In genomic region chr3:146620555-146621249, GRCm38 (mm10) we compare ENCODE assay signal across 9 mouse cellular contexts. TPM values are rescaled to one million over a fixed set of nuclear protein-coding genes. Genes with fewer than 3 reads are reported as not detected.
DNase-seq lines count a peak whose midpoint lies in the region; ATAC-seq lines count a peak whose summit lies in the region.
"Had no signal": no experiment of that assay in that cellular context is flagged by ENCODE, and none has a peak within 500 bp of the region (broad histone marks: within the 10 kb centered on the region; RNA-seq: fewer than 3 reads in every experiment).

No protein-coding gene starts in this region.

- H3K4me3 ChIP-seq in midbrain, embryonic 14.5 days (replicated peaks; ENCODE audit: low read depth, low read length) = no peak overlapping the region
- no peak overlapping the region for H3K4me3 ChIP-seq in midbrain, embryonic 10.5 days
- H3K4me3 ChIP-seq in liver, embryonic 12.5 days = no peak overlapping the region
- H3K4me3 ChIP-seq in midbrain, embryonic 13.5 days (replicated peaks) = no peak overlapping the region

- H3K4me1 ChIP-seq in midbrain, embryonic 14.5 days (ENCODE audit: control insufficient read depth, insufficient read depth, low read length) = no peaks in the 10 kb centered on the region
- no peaks in the 10 kb centered on the region for H3K4me1 ChIP-seq in midbrain, embryonic 10.5 days
- H3K4me1 ChIP-seq in liver, embryonic 12.5 days = peaks cover 13% of the 10 kb centered on the region
- no peaks in the 10 kb centered on the region for H3K4me1 ChIP-seq in midbrain, embryonic 13.5 days (replicated peaks)

- no peak for ATAC-seq in midbrain, embryonic 14.5 days (ENCODE audit: low FRiP score, low TSS enrichment)
- ATAC-seq in megakaryocyte progenitor cell, adult 5-6 weeks (replicated peaks; ENCODE audit: poor library complexity) = peak; percentile 17; the same call in 1 of the 2 replicates
- no peak for ATAC-seq in liver, embryonic 12.5 days
- ATAC-seq in midbrain, embryonic 13.5 days = no peak

- DNase-seq in midbrain, embryonic 14.5 days = peak; percentile 20
- no peak for DNase-seq in midbrain, embryonic 10.5 days (ENCODE audit: low spot score)
- DNase-seq in cerebellum, adult 11-12 months = peak; percentile 85
- peak; percentile 38 to 42 for DNase-seq in heart, postnatal 10 days
- no peak for DNase-seq in urinary bladder, postnatal 36 days (ENCODE audit: low spot score in 2 of 2)

- H3K27me3 ChIP-seq in midbrain, embryonic 14.5 days (ENCODE audit: control insufficient read depth, insufficient read depth, low read length) = no peaks in the 10 kb centered on the region
- no peaks in the 10 kb centered on the region for H3K27me3 ChIP-seq in midbrain, embryonic 10.5 days (ENCODE audit: low read depth, poor library complexity, severe bottlenecking)
- 0 out of 2 replicates have a peak, but pooled peaks cover 4% of the 10 kb centered on the region for H3K27me3 ChIP-seq in liver, embryonic 12.5 days (replicated peaks)
- H3K27me3 ChIP-seq in midbrain, embryonic 13.5 days = no peaks in the 10 kb centered on the region

- no peak overlapping the region for H3K4me2 ChIP-seq in midbrain, embryonic 14.5 days (ENCODE audit: low read length)
- H3K4me2 ChIP-seq in liver, embryonic 12.5 days = no peak overlapping the region
- H3K4me2 ChIP-seq in midbrain, embryonic 13.5 days (replicated peaks) = no peak overlapping the region

- 87% methylated on average over 14 of the region's 14 CpGs for WGBS in midbrain, embryonic 14.5 days
- 91% methylated on average over 14 of the region's 14 CpGs for WGBS in midbrain, embryonic 10.5 days
- WGBS in liver, embryonic 12.5 days (ENCODE audit: insufficient replicate concordance) = 73% methylated on average over 14 of the region's 14 CpGs
- 87% methylated on average over 14 of the region's 14 CpGs for WGBS in midbrain, embryonic 13.5 days

- H3K9me3 ChIP-seq in midbrain, embryonic 14.5 days (ENCODE audit: control insufficient read depth, low read length) = no peaks in the 10 kb centered on the region
- no peaks in the 10 kb centered on the region for H3K9me3 ChIP-seq in midbrain, embryonic 10.5 days (replicated peaks)
- H3K9me3 ChIP-seq in liver, embryonic 12.5 days (replicated peaks) = no peaks in the 10 kb centered on the region
- no peaks in the 10 kb centered on the region for H3K9me3 ChIP-seq in midbrain, embryonic 13.5 days

- intact Hi-C loops in heart, postnatal 10 days (cut with DNase I) = no loop called here

- H3K36me3 ChIP-seq in midbrain, embryonic 14.5 days (ENCODE audit: control insufficient read depth, insufficient read depth, low read length) = no peaks in the 10 kb centered on the region
- no peaks in the 10 kb centered on the region for H3K36me3 ChIP-seq in midbrain, embryonic 10.5 days
- H3K36me3 ChIP-seq in liver, embryonic 12.5 days = no peaks in the 10 kb centered on the region
- H3K36me3 ChIP-seq in midbrain, embryonic 13.5 days = no peaks in the 10 kb centered on the region

- no peak overlapping the region for H3K9ac ChIP-seq in midbrain, embryonic 14.5 days (replicated peaks; ENCODE audit: low read length)
- H3K9ac ChIP-seq in liver, embryonic 12.5 days = no peak overlapping the region
- H3K9ac ChIP-seq in midbrain, embryonic 13.5 days (replicated peaks) = no peak overlapping the region

- no peak overlapping the region for H3K27ac ChIP-seq in midbrain, embryonic 14.5 days (replicated peaks; ENCODE audit: low read depth, low read length)
- H3K27ac ChIP-seq in midbrain, embryonic 10.5 days (replicated peaks) = no peak overlapping the region
- no peak overlapping the region for H3K27ac ChIP-seq in liver, embryonic 12.5 days
- no peak overlapping the region for H3K27ac ChIP-seq in midbrain, embryonic 13.5 days

RNA-seq across cellular contexts. Expression of gene Dnase2b, which starts 5.3 kb away (rescaled TPM):
- polyA plus RNA-seq in midbrain, embryonic 14.5 days (2014; fragmentation: Nextera tagmentation; extraction: Ambion mirVana) = not detected in 2 replicates
- not detected in 2 replicates for polyA plus RNA-seq in midbrain, embryonic 10.5 days (2016; fragmentation: Nextera tagmentation; extraction: Ambion mirVana)
- total RNA-seq in heart, postnatal 10 days (2021) = not detected
- total RNA-seq in megakaryocyte progenitor cell, adult 5-6 weeks (2015) = not detected in 2 replicates
- total RNA-seq in megakaryocyte progenitor cell, adult 5-6 weeks (2017) = 0.14 TPM in 1 of 2 replicates, not detected in the other
- polyA plus RNA-seq in liver, embryonic 12.5 days (2016; fragmentation: Nextera tagmentation; extraction: Ambion mirVana) = 0.23 and 0.24 TPM in 2 replicates
- not detected in 2 replicates for polyA plus RNA-seq in midbrain, embryonic 13.5 days (2015; fragmentation: Nextera tagmentation; extraction: Ambion mirVana)
- total RNA-seq: hematopoietic stem cell, adult 5-6 weeks had no signal

RNA-seq across cellular contexts. Expression of gene 4930503B20Rik, which starts 30.4 kb away (rescaled TPM):
- not detected in 2 replicates for polyA plus RNA-seq in midbrain, embryonic 14.5 days (2014; fragmentation: Nextera tagmentation; extraction: Ambion mirVana)
- not detected in 2 replicates for polyA plus RNA-seq in midbrain, embryonic 10.5 days (2016; fragmentation: Nextera tagmentation; extraction: Ambion mirVana)
- total RNA-seq in heart, postnatal 10 days (2021) = not detected
- total RNA-seq in megakaryocyte progenitor cell, adult 5-6 weeks (2015) = not detected in 2 replicates
- 0.34 TPM in 1 of 2 replicates, not detected in the other for total RNA-seq in megakaryocyte progenitor cell, adult 5-6 weeks (2017)
- not detected in 2 replicates for polyA plus RNA-seq in liver, embryonic 12.5 days (2016; fragmentation: Nextera tagmentation; extraction: Ambion mirVana)
- polyA plus RNA-seq in midbrain, embryonic 13.5 days (2015; fragmentation: Nextera tagmentation; extraction: Ambion mirVana) = not detected in 2 replicates
- total RNA-seq: hematopoietic stem cell, adult 5-6 weeks had no signal

RNA-seq across cellular contexts. Expression of gene Uox, which starts 50.5 kb away (rescaled TPM):
- polyA plus RNA-seq in midbrain, embryonic 14.5 days (2014; fragmentation: Nextera tagmentation; extraction: Ambion mirVana) = not detected in 2 replicates
- polyA plus RNA-seq in midbrain, embryonic 10.5 days (2016; fragmentation: Nextera tagmentation; extraction: Ambion mirVana) = not detected in 2 replicates
- not detected for total RNA-seq in heart, postnatal 10 days (2021)
- not detected in 2 replicates for total RNA-seq in megakaryocyte progenitor cell, adult 5-6 weeks (2015)
- total RNA-seq in megakaryocyte progenitor cell, adult 5-6 weeks (2017) = not detected in 2 replicates
- polyA plus RNA-seq in liver, embryonic 12.5 days (2016; fragmentation: Nextera tagmentation; extraction: Ambion mirVana) = 0.69 and 0.87 TPM in 2 replicates
- polyA plus RNA-seq in midbrain, embryonic 13.5 days (2015; fragmentation: Nextera tagmentation; extraction: Ambion mirVana) = not detected in 2 replicates
- total RNA-seq: hematopoietic stem cell, adult 5-6 weeks had no signal

Comparison
In these comparisons a context has a peak if more than half of its experiments do, and no peak if none do; other contexts are left out.
1. DNase-seq: peak in midbrain, embryonic 14.5 days (single experiment), cerebellum, adult 11-12 months (single experiment) and heart, postnatal 10 days (2 of 2); none in midbrain, embryonic 10.5 days (single experiment) and urinary bladder, postnatal 36 days (0 of 2).